Mouse (Mus musculus) neural tube, embryonic 11.5 days (tissue): ENCODE data around the gene Foxp1. TPM values are rescaled to one million over a fixed set of nuclear protein-coding genes. Genes with fewer than 3 reads are reported as not detected.

Experiments
- ATAC-seq: fragments of 200-750 bp; cut with Nextera tagmentation; 2 replicates; pipeline ENCODE4 v1.8.0; 2017; ENCODE audit warnings: moderate number of reproducible peaks, mild to moderate bottlenecking, moderate TSS enrichment, moderate library complexity; ENCODE audit not compliant: insufficient read depth, low FRiP score, low TSS enrichment
- DNase-seq: peaks from one replicate; pipeline ENCODE4 v3.0.0-alpha.2; 2015; ENCODE audit warnings: low spot score
- H3K27ac ChIP-seq: fragments of 300-500 bp; sonication (generic); 2 replicates; pipeline ENCODE4 v1.5.1; 2014; ENCODE audit warnings: low read depth, mild to moderate bottlenecking, low read length
- H3K27me3 ChIP-seq: fragments of 300-500 bp; sonication (generic); 2 replicates; pipeline ENCODE4 v1.6.1; 2014; ENCODE audit warnings: mild to moderate bottlenecking, low read length, mixed read lengths; ENCODE audit not compliant: control insufficient read depth, insufficient read depth
- H3K36me3 ChIP-seq: fragments of 300-500 bp; sonication (generic); 2 replicates; pipeline ENCODE4 v1.6.1; 2014; ENCODE audit warnings: mild to moderate bottlenecking, low read length, moderate library complexity, mixed read lengths; ENCODE audit not compliant: control insufficient read depth, insufficient read depth
- H3K4me1 ChIP-seq: fragments of 300-500 bp; sonication (generic); 2 replicates; pipeline ENCODE4 v1.6.1; 2014; ENCODE audit warnings: low read length, mixed read lengths; ENCODE audit not compliant: control insufficient read depth, insufficient read depth
- H3K4me2 ChIP-seq: fragments of 300-500 bp; sonication (generic); 2 replicates; pipeline ENCODE4 v1.6.1; 2014; ENCODE audit warnings: low read depth, mild to moderate bottlenecking, moderate library complexity
- H3K4me3 ChIP-seq: fragments of 300-500 bp; sonication (generic); 2 replicates; pipeline ENCODE4 v1.5.1; 2014; ENCODE audit warnings: low read depth, low read length
- H3K9ac ChIP-seq: fragments of 300-500 bp; sonication (generic); 2 replicates; pipeline ENCODE4 v1.6.1; 2014; ENCODE audit warnings: mild to moderate bottlenecking, low read length
- H3K9me3 ChIP-seq: fragments of 300-500 bp; sonication (generic); 2 replicates; pipeline ENCODE4 v1.6.1; 2016; ENCODE audit warnings: low read length; ENCODE audit not compliant: control insufficient read depth
- WGBS: fragments of 180-500 bp; shearing (Covaris S2); extraction: QIAGEN DNeasy Blood & Tissue Kit; methylation state at CpG from one replicate; pipeline ENCODE4 v1.1.7; 2014; 5-methylcytosine and 5-hydroxymethylcytosine counted together
- polyA plus RNA-seq: library from polyadenylated mRNA; unstranded; fragments of >200 nt; fragmentation: Nextera tagmentation; extraction: Ambion mirVana; gene quantifications from 2 replicates; pipeline ENCODE4 v1.2.1, GENCODE M21; 2014

Gene Foxp1
- polyA plus RNA-seq: 111 and 116 TPM in 2 replicates

DNA sequence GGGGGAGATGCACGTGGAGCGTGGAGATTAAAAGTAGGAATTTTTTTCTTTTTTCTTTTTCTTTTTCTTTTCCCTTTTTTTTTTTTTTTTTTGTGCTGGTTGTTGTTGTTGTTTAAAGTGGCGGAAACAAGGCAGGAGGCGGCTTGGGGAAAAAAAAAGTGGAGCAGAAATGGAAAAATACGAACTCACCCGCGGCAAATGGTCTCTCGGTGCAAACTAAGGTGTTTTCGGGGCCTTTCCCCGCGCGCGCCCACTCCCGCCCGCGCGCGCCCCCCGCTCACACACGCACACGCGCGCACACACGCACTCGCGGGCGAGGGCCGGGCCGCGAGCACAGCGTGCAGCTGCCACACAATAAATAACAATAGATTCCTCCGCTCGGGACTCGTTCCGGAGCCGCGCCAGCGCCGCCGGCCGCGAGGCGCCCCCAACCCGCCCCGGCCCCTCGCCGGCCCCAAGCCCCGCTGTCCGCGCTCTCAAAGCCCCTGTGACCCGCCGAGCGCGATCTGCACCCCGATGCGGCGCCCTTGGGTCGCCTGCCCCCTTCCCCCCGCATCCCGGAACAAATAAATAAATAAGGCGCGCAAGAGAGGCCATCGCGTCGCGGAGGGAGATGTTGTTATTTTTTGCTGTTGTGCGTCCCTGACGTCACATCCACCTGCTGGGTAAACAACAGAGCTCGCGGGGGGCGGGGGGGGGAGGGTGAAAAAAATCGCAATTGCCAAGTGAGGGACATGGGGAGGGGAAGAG is at the start of gene Foxp1:
TSS of gene Foxp1 (minus strand) at position 363 of the 750 bp plus-strand sequence.
- Histone ChIP-seq H3K9ac (peak within 1 kb of the TSS; percentile 97), H3K9me3 (peaks cover 3% of the 10 kb centered on the region; the same call in 1 of the 2 replicates), H3K27me3 (no peaks in the 10 kb centered on the region), H3K36me3 (no peaks in the 10 kb centered on the region), H3K4me1 (no peaks in the 10 kb centered on the region), H3K27ac (peak within 1 kb of the TSS; percentile 99), H3K4me3 (peak within 1 kb of the TSS; percentile 84), H3K4me2 (peak within 1 kb of the TSS; percentile 91)
- under 1% methylated on average over 71 of the region's 72 CpGs for WGBS
- peak; percentile 17 for ATAC-seq
- DNase-seq: peak; percentile 84

DNA sequence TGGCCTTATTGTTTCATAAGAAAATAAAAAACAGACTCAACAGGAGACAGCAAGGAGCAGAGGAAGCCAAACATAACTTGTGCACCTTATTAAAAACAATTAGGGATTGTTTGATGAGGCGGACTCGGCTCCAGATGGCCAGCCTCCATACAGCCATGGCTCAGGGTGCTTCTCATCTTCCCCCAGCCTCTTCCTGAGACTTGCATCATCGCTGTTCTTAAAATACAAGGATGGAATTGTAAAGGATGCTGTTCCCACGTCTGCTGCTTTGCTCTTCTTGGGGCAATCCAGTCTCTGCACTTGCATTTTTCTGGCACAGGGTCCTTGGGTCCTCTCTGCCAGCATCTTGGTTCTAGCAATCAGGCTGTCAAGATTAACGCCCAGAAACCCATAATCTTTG is 49.5 kb upstream of the Foxp1 start:
- DNase-seq (no peak), ATAC-seq (no peak)
- Histone ChIP-seq H3K4me1 (no peaks in the 10 kb centered on the region), H3K27me3 (no peaks in the 10 kb centered on the region), H3K9ac (no peak overlapping the region), H3K4me2 (no peak overlapping the region), H3K27ac (no peak overlapping the region), H3K4me3 (no peak overlapping the region), H3K36me3 (no peaks in the 10 kb centered on the region), H3K9me3 (no peaks in the 10 kb centered on the region)
- WGBS: 85% methylated on average over 5 of the region's 5 CpGs

DNA sequence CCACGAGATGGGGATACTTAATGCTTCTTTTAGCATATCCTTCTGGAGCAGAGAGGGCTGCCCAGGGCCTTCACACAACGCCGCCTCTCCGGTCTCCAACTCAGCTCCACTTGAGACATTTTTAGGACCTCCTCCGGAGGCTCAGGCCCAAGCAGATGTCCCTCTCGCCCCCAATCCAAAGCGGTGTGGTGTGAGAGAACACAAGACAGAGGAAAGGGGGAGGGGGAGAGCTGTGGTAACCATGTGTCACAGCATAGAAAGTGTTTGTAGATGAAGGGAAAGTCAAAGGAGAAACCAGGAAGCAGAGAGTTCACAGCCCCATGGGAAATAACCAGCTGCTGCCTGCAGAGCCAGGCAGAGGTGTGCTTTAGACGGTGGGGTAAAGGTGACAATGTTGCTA is 44.4 kb upstream of the Foxp1 start:
- ATAC-seq (no peak), DNase-seq (no peak)
- Histone ChIP-seq H3K36me3 (no peaks in the 10 kb centered on the region), H3K4me3 (no peak overlapping the region), H3K4me1 (no peaks in the 10 kb centered on the region), H3K27me3 (no peaks in the 10 kb centered on the region), H3K9ac (no peak overlapping the region), H3K27ac (no peak overlapping the region), H3K9me3 (no peaks in the 10 kb centered on the region), H3K4me2 (no peak overlapping the region)
- WGBS: 65% methylated on average over 8 of the region's 8 CpGs

DNA sequence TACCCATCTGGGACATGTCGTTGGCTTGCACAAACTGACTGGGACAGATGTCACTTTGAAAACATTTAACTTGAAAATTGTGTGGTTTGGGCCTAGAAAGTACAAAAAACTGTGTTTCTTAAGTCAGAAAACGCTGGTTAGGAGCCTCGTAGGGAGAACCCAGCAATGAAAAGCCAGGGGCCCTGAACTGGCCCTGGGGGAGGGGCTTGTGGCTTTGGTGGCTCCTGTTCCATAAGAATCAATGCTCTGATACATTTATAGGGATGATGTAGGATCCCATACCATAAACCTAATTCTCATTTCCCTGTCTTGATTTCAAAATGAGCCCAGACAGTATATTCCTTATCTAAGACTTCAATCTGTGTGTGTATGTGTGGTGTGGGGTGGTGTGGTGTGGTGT is 42.2 kb upstream of the Foxp1 start:
- Histone ChIP-seq H3K9ac (no peak overlapping the region), H3K9me3 (no peaks in the 10 kb centered on the region), H3K27ac (no peak overlapping the region), H3K4me2 (no peak overlapping the region), H3K27me3 (no peaks in the 10 kb centered on the region), H3K4me1 (no peaks in the 10 kb centered on the region), H3K4me3 (no peak overlapping the region), H3K36me3 (no peaks in the 10 kb centered on the region)
- DNase-seq (no peak), ATAC-seq (no peak)
- 85% methylated on average over 3 of the region's 3 CpGs for WGBS

DNA sequence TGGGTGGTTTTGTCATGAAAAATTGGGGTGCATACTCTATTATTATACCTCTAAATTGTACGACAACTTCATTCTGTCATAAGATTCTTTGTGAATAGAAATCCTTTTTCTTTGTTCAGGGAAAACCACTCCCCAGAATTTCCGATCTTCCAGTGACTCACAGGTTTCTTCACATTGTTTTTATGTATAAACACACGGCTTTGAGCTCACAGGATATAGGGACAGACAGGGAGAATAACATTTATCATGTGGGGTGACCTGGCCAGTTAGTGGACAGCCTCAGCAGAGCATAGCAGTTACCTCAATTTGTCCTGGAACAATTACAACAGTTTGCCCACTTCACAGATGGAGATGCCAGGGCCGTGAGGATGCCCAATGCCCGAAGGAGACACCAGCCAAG is 34.4 kb upstream of the Foxp1 start:
- no peaks in the 10 kb centered on the region for H3K36me3 ChIP-seq
- no peaks in the 10 kb centered on the region for H3K27me3 ChIP-seq
- no peak for DNase-seq
- no peak overlapping the region for H3K4me3 ChIP-seq
- 82% methylated on average over 5 of the region's 5 CpGs for WGBS
- no peak overlapping the region for H3K9ac ChIP-seq
- H3K4me2 ChIP-seq: no peak overlapping the region
- H3K4me1 ChIP-seq: no peaks in the 10 kb centered on the region
- no peak overlapping the region for H3K27ac ChIP-seq
- no peak for ATAC-seq
- no peaks in the 10 kb centered on the region for H3K9me3 ChIP-seq

DNA sequence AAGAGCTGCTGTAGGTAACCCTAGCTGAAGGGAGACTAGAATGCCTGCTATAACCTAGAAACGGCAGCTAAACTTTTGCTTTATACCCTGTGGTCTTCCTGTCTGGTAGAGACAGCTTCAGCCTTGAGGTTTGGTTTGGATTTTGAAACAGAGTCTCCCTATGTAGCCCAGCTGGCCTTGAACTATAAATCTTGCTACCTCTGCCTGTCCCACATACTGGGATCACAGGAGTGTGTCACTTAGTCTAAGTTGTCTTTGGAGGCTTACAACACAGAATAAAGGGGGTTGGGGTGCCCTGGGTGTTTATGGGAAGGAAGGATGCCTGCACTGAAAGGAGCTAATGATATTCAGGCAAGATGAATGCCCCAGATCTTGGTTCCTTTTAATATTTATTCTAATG is 30.3 kb upstream of the Foxp1 start:
- Histone ChIP-seq H3K4me3 (no peak overlapping the region), H3K4me2 (no peak overlapping the region), H3K27me3 (no peaks in the 10 kb centered on the region), H3K4me1 (no peaks in the 10 kb centered on the region), H3K27ac (no peak overlapping the region), H3K9me3 (0 out of 2 replicates have a peak, but pooled peaks cover 3% of the 10 kb centered on the region), H3K9ac (no peak overlapping the region), H3K36me3 (no peaks in the 10 kb centered on the region)
- DNase-seq: no peak
- WGBS: 71% methylated on average over 1 of the region's 1 CpGs
- ATAC-seq: no peak

DNA sequence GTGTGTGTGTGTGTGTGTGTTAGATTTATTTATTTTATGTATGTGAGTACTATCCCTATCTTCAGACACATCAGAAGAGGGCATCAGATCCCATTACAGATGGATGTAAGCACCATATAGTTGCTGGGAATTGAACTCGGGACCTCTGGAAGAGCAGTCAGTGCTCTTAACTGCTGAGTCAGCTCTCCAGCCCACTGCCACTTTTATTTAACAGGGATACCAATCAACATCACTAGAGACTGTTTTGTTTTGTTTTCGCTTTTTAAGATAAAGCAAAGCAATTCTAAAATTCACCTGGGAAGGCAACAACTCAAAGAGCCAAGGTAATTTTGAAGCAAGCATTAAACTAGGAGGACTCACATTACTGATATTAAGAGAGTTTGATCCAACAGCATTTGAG is 23.9 kb upstream of the Foxp1 start:
- no peaks in the 10 kb centered on the region for H3K36me3 ChIP-seq
- H3K4me3 ChIP-seq: no peak overlapping the region
- H3K4me2 ChIP-seq: no peak overlapping the region
- 0 out of 2 replicates have a peak, but pooled peaks cover 3% of the 10 kb centered on the region for H3K9me3 ChIP-seq
- DNase-seq (no peak), ATAC-seq (no peak)
- H3K27me3 ChIP-seq: no peaks in the 10 kb centered on the region
- H3K4me1 ChIP-seq: no peaks in the 10 kb centered on the region
- 93% methylated on average over 2 of the region's 2 CpGs for WGBS
- H3K27ac ChIP-seq: no peak overlapping the region
- no peak overlapping the region for H3K9ac ChIP-seq

DNA sequence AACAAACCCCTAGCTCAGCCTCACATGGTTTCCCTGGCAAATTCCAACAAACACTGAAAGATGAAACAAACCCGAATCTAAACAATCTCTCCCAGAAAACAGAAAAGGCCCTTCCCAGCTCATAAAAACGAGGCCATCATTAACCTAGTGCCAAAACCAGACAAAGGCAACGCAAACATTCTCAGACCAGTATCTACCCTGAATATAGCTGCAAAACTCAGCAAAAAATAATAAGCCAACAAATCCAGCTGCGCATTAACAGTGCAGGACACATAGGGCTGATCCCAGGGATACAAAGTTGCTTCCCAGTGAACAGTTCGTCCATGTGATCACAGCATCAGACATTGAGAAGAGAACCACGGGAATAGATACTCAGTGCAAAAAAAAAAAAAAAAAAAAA is 22.9 kb upstream of the Foxp1 start:
- no peak for ATAC-seq
- no peaks in the 10 kb centered on the region for H3K36me3 ChIP-seq
- DNase-seq: no peak
- H3K27me3 ChIP-seq: no peaks in the 10 kb centered on the region
- H3K4me3 ChIP-seq: no peak overlapping the region
- WGBS: 67% methylated on average over 6 of the region's 6 CpGs
- no peak overlapping the region for H3K4me2 ChIP-seq
- no peaks in the 10 kb centered on the region for H3K4me1 ChIP-seq
- no peak overlapping the region for H3K27ac ChIP-seq
- no peak overlapping the region for H3K9ac ChIP-seq
- 0 out of 2 replicates have a peak, but pooled peaks cover 3% of the 10 kb centered on the region for H3K9me3 ChIP-seq

DNA sequence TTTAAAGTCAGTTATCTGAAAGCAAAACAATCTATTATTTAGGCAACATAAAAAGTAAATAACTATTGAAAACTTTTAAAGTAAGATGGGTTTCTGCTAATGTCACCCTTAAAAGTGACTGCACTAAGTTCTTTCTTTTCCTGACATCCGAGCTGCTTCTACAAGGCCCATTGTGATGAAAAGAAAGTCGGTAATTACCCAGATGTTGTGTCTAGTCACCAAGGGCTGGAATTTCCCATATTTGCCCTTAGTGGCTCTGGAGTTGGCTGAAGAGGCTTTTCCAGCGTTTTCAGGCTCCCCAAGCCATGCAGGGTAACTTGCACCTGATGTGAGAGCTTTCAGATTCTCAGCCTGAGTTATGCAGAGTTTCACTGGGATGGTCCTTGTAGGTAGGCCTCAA is 18.6 kb upstream of the Foxp1 start:
- 42% methylated on average over 3 of the region's 3 CpGs for WGBS
- Histone ChIP-seq H3K4me1 (no peaks in the 10 kb centered on the region), H3K27ac (no peak overlapping the region), H3K4me3 (no peak overlapping the region), H3K4me2 (no peak overlapping the region), H3K36me3 (no peaks in the 10 kb centered on the region), H3K9me3 (no peaks in the 10 kb centered on the region), H3K27me3 (no peaks in the 10 kb centered on the region), H3K9ac (no peak overlapping the region)
- DNase-seq (no peak), ATAC-seq (no peak)
